Mouse (Mus musculus): ENCODE data around the gene Cd27.

GRCm38 (mm10) chr6:125264219-125264618, 27.4 kb upstream of the Cd27 start:
- TF ChIP-seq CTCF (IDR thresholded peaks at IDR 0.05) (no peak), EP300 (IDR thresholded peaks at IDR 0.05) (no peak)
